Mouse (Mus musculus) kidney, postnatal 4 days (tissue): ENCODE data around the gene Col4a2.
"Not testable (repeated sequence)": the region's sequence is repeated elsewhere in the genome, so short reads cannot be mapped to it uniquely, and the experiment has no call there.

Source experiments
- DNase-seq, 2 experiments: peaks; one replicate each; pipeline ENCODE4 v3.0.0; 2021; ENCODE audit warnings: mixed read lengths in 2 of 2

The Col4a2 gene

GRCm38 (mm10) chr8:11464707-11464964 is 152.0 kb downstream of the Col4a2 start:
- DNase-seq = no peak

- no peak for DNase-seq
These were observed 153.0 kb downstream of the Col4a2 start for GRCm38 (mm10) chr8:11465619-11466018.

GRCm38 (mm10) chr8:11466528-11466927 is 153.9 kb downstream of the Col4a2 start:
- not testable (repeated sequence) for DNase-seq

GRCm38 (mm10) chr8:11469095-11469494 is 156.5 kb downstream of the Col4a2 start:
- peak; percentile 80 to 86 for DNase-seq

GRCm38 (mm10) chr8:11470694-11471093 is 158.1 kb downstream of the Col4a2 start:
- no peak for DNase-seq

- peak; percentile 70 to 76 for DNase-seq
These were observed 158.7 kb downstream of the Col4a2 start for GRCm38 (mm10) chr8:11471309-11471708.

- peak; percentile 73 to 83 for DNase-seq
These were observed 160.5 kb downstream of the Col4a2 start for GRCm38 (mm10) chr8:11473072-11473471.

- DNase-seq = no peak
These were observed 162.8 kb downstream of the Col4a2 start for GRCm38 (mm10) chr8:11475397-11475796.

- no peak for DNase-seq
These were observed 163.3 kb downstream of the Col4a2 start for GRCm38 (mm10) chr8:11475876-11476275.

GRCm38 (mm10) chr8:11476338-11477177 is 164.0 kb downstream of the Col4a2 start:
- peak; percentile 65 to 80 for DNase-seq

- no peak for DNase-seq
These were observed 164.6 kb downstream of the Col4a2 start for GRCm38 (mm10) chr8:11477178-11477553.

GRCm38 (mm10) chr8:11477811-11478761 is 165.5 kb downstream of the Col4a2 start, which contains the start of gene Rab20:
Rab20 (minus strand) TSS chr8:11478710.
- DNase-seq = peak; percentile 91 to 93

- DNase-seq = peak; percentile 41 to 63
These were observed 166.4 kb downstream of the Col4a2 start for GRCm38 (mm10) chr8:11478807-11479527.

- DNase-seq = peak; percentile 35 to 57
These were observed 167.0 kb downstream of the Col4a2 start for GRCm38 (mm10) chr8:11479591-11479990.

- DNase-seq = no peak
These were observed 169.3 kb downstream of the Col4a2 start for GRCm38 (mm10) chr8:11481876-11482275.

GRCm38 (mm10) chr8:11482537-11482936 is 169.9 kb downstream of the Col4a2 start:
- peak in 1 of 2 experiments; percentile 56 for DNase-seq

- DNase-seq = peak; percentile 89 to 90
These were observed 173.5 kb downstream of the Col4a2 start for GRCm38 (mm10) chr8:11486142-11486541.

- DNase-seq = no peak
These were observed 174.6 kb downstream of the Col4a2 start for GRCm38 (mm10) chr8:11487229-11487628.

GRCm38 (mm10) chr8:11492340-11492739 is 179.7 kb downstream of the Col4a2 start:
- not testable (repeated sequence) for DNase-seq

GRCm38 (mm10) chr8:11497017-11497990 is 184.7 kb downstream of the Col4a2 start, which contains the start of gene Naxd:
Naxd (plus strand) TSS chr8:11497506.
- peak; percentile 91 to 95 for DNase-seq

GRCm38 (mm10) chr8:11498281-11498680 is 185.7 kb downstream of the Col4a2 start:
- DNase-seq = no peak
